12 mouse cellular contexts compared by ENCODE assay signal in the genomic region with DNA sequence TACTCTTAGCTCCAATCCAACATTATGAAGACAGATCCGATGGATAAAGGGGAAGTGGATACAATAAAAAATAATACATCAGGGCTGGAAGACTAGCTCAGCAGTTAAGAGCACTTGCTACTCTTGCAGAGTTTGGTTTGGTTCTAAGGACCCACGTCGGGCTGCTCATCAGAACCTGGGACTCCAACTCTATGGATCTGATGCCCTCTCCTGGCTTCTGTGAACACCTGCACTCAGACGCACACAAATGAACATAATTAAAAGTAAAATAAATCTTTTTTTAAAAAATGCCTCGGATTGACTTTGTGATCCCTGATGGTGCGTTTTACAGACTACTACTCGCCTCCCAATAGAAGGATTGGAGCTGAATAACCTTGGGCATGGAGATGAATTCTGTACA. TPM values are rescaled to one million over a fixed set of nuclear protein-coding genes. Genes with fewer than 3 reads are reported as not detected.
DNase-seq lines count a peak whose midpoint lies in the region; ATAC-seq and TF ChIP-seq lines count a peak whose summit lies in the region.
"Had no signal": no experiment of that assay in that cellular context is flagged by ENCODE, and none has a peak within 500 bp of the region (broad histone marks: within the 10 kb centered on the region; RNA-seq: fewer than 3 reads in every experiment).

No protein-coding gene starts in this region.

- H3K36me3 ChIP-seq in heart, postnatal 0 days (replicated peaks; ENCODE audit: control insufficient read depth, insufficient read depth, low read length) = no peaks in the 10 kb centered on the region
- no peaks in the 10 kb centered on the region for H3K36me3 ChIP-seq in heart, embryonic 10.5 days
- no peaks in the 10 kb centered on the region for H3K36me3 ChIP-seq in stomach, embryonic 15.5 days
- H3K36me3 ChIP-seq: heart, embryonic 12.5 days; limb, embryonic 15.5 days had no signal

- no peaks in the 10 kb centered on the region for H3K27me3 ChIP-seq in heart, postnatal 0 days (ENCODE audit: control insufficient read depth, insufficient read depth, low read length)
- peaks cover 10% of the 10 kb centered on the region; the same call in 1 of the 2 replicates for H3K27me3 ChIP-seq in heart, embryonic 10.5 days (ENCODE audit: insufficient read depth, poor library complexity, severe bottlenecking)
- H3K27me3 ChIP-seq in Patski = no peaks in the 10 kb centered on the region
- no peaks in the 10 kb centered on the region for H3K27me3 ChIP-seq in stomach, embryonic 15.5 days (replicated peaks)
- H3K27me3 ChIP-seq: limb, embryonic 15.5 days; neural tube, embryonic 15.5 days had no signal

- DNase-seq in heart, postnatal 0 days (ENCODE audit: low spot score) = no peak
- no peak for DNase-seq in heart, embryonic 10.5 days (ENCODE audit: low spot score)
- DNase-seq in lung, postnatal 10 days = peak; percentile 30
- no peak for DNase-seq in lung, postnatal 14 days
- DNase-seq in Patski (ENCODE audit: low read depth, low spot score) = no peak
- no peak for DNase-seq in gastrocnemius, postnatal 10 days

- TF ChIP-seq EP300 in heart, postnatal 0 days (IDR thresholded peaks at IDR 0.05; ENCODE audit: low read depth) = no peak

- no peaks in the 10 kb centered on the region for H3K4me1 ChIP-seq in heart, postnatal 0 days (ENCODE audit: control insufficient read depth, insufficient read depth)
- H3K4me1 ChIP-seq in heart, embryonic 10.5 days = no peaks in the 10 kb centered on the region
- no peaks in the 10 kb centered on the region for H3K4me1 ChIP-seq in stomach, embryonic 15.5 days
- H3K4me1 ChIP-seq: heart, embryonic 12.5 days; limb, embryonic 15.5 days; neural tube, embryonic 15.5 days had no signal

- ATAC-seq in heart, postnatal 0 days (ENCODE audit: insufficient read depth, low read depth) = no peak
- ATAC-seq in Patski = no peak
- ATAC-seq in stomach, embryonic 15.5 days (ENCODE audit: insufficient read depth, low FRiP score, low read depth) = no peak
- no peak for ATAC-seq in inflammation-experienced regulatory T-cells, adult 6 months

- peak; percentile 39 for TF ChIP-seq CTCF in heart, postnatal 0 days (IDR thresholded peaks at IDR 0.05; ENCODE audit: low read depth)
- peak; percentile 57 for TF ChIP-seq CTCF in Patski (IDR thresholded peaks at IDR 0.05)

- H3K9me3 ChIP-seq in heart, postnatal 0 days (replicated peaks; ENCODE audit: control insufficient read depth, low read length) = no peaks in the 10 kb centered on the region
- no peaks in the 10 kb centered on the region for H3K9me3 ChIP-seq in heart, embryonic 10.5 days
- no peaks in the 10 kb centered on the region for H3K9me3 ChIP-seq in stomach, embryonic 15.5 days
- H3K9me3 ChIP-seq: heart, embryonic 12.5 days; limb, embryonic 15.5 days; neural tube, embryonic 15.5 days had no signal

- no peak overlapping the region for H3K9ac ChIP-seq in heart, postnatal 0 days (replicated peaks; ENCODE audit: low read depth, low read length)
- H3K9ac ChIP-seq in stomach, embryonic 15.5 days = no peak overlapping the region
- H3K9ac ChIP-seq: heart, embryonic 12.5 days; limb, embryonic 15.5 days; neural tube, embryonic 15.5 days had no signal

- no peak overlapping the region for H3K4me2 ChIP-seq in heart, postnatal 0 days (ENCODE audit: low read depth, low read length)
- H3K4me2 ChIP-seq in stomach, embryonic 15.5 days = peak overlapping the region; percentile 37; the same call in 1 of the 2 replicates
- H3K4me2 ChIP-seq: heart, embryonic 12.5 days; limb, embryonic 15.5 days; midbrain, embryonic 11.5 days; neural tube, embryonic 15.5 days had no signal

- CTCF ChIA-PET in Patski (lab: Charles Lee) = interaction anchor here (0.9 to 3.0 kb wide), 10 partner anchors 13 to 456 kb away, joined by 3 to 19 read pairs (median 3); no protein-coding TSS in a partner anchor

- no peak overlapping the region for H3K4me3 ChIP-seq in heart, postnatal 0 days (ENCODE audit: low read depth, low read length)
- no peak overlapping the region for H3K4me3 ChIP-seq in heart, embryonic 10.5 days
- H3K4me3 ChIP-seq in stomach, embryonic 15.5 days (replicated peaks) = no peak overlapping the region
- H3K4me3 ChIP-seq: heart, embryonic 12.5 days; limb, embryonic 15.5 days; neural tube, embryonic 15.5 days had no signal

- in situ Hi-C loops in Patski (cut with MboI; ENCODE audit: low pct_unique_long_range_greater_than_20kb) = loop anchor here (5.0 to 25.0 kb wide), 4 partner anchors 333 to 1468 kb away; no protein-coding TSS in a partner anchor

- POLR2A ChIA-PET in Patski (lab: Charles Lee) = interaction anchor here (0.9 kb wide), 1 partner anchor 18 kb away, joined by 4 read pairs; no protein-coding TSS in a partner anchor

- no peak overlapping the region for H3K27ac ChIP-seq in heart, postnatal 0 days (ENCODE audit: low read depth)
- no peak overlapping the region for H3K27ac ChIP-seq in heart, embryonic 10.5 days
- H3K27ac ChIP-seq in stomach, embryonic 15.5 days = no peak overlapping the region
- H3K27ac ChIP-seq: limb, embryonic 15.5 days; neural tube, embryonic 15.5 days had no signal

- 55% methylated on average over 7 of the region's 7 CpGs for WGBS in heart, postnatal 0 days
- 57% methylated on average over 7 of the region's 7 CpGs for WGBS in heart, embryonic 10.5 days
- WGBS in stomach, embryonic 15.5 days = 55% methylated on average over 7 of the region's 7 CpGs

RNA-seq across cellular contexts. Expression of a gene that starts 11.5 kb away (rescaled TPM):
- total RNA-seq in heart, postnatal 0 days (2014; rRNA removed; ENCODE audit: low replicate concordance) = not detected in 2 replicates
- 0.12 TPM in 1 of 2 replicates, not detected in the other for polyA plus RNA-seq in heart, postnatal 0 days (2015; fragmentation: Nextera tagmentation; extraction: Ambion mirVana)
- 0.74 and 1.1 TPM in 2 replicates for polyA plus RNA-seq in heart, embryonic 10.5 days (2016; fragmentation: Nextera tagmentation; extraction: Ambion mirVana)
- 2.1 TPM for polyA plus RNA-seq in Patski (2021)
- polyA plus RNA-seq in stomach, embryonic 15.5 days (2015; fragmentation: Nextera tagmentation; extraction: Ambion mirVana) = 1.7 and 1.9 TPM in 2 replicates
- polyA plus RNA-seq in inflammation-experienced regulatory T-cells, adult 6 months (2017; shearing (Covaris generic)) = under 1 TPM in 2 of 3 experiments, not detected in 1; 0.26 to 0.46 TPM
- 1 to 10 TPM in 1 of 2 experiments, under 1 TPM in 1; 0.12 to 1.3 TPM for total RNA-seq in gastrocnemius, postnatal 10 days (2021)

RNA-seq across cellular contexts. Expression of a gene that starts 18.3 kb away (rescaled TPM):
- 26.5 and 30.3 TPM in 2 replicates for total RNA-seq in heart, postnatal 0 days (2014; rRNA removed; ENCODE audit: low replicate concordance)
- polyA plus RNA-seq in heart, postnatal 0 days (2015; fragmentation: Nextera tagmentation; extraction: Ambion mirVana) = 10.7 and 12.3 TPM in 2 replicates
- polyA plus RNA-seq in heart, embryonic 10.5 days (2016; fragmentation: Nextera tagmentation; extraction: Ambion mirVana) = 23.2 and 23.3 TPM in 2 replicates
- 37.7 TPM for polyA plus RNA-seq in Patski (2021)
- polyA plus RNA-seq in stomach, embryonic 15.5 days (2015; fragmentation: Nextera tagmentation; extraction: Ambion mirVana) = 23.1 and 25.3 TPM in 2 replicates
- polyA plus RNA-seq in inflammation-experienced regulatory T-cells, adult 6 months (2017; shearing (Covaris generic)) = 10 to 100 TPM; 14.9 to 16.9 (median 15.8) TPM
- total RNA-seq in gastrocnemius, postnatal 10 days (2021) = 10 to 100 TPM; 20.1 to 25.0 TPM

RNA-seq across cellular contexts. Expression of a gene that starts 19.2 kb away (rescaled TPM):
- 16.3 and 19.1 TPM in 2 replicates for total RNA-seq in heart, postnatal 0 days (2014; rRNA removed; ENCODE audit: low replicate concordance)
- polyA plus RNA-seq in heart, postnatal 0 days (2015; fragmentation: Nextera tagmentation; extraction: Ambion mirVana) = 6.9 and 8.6 TPM in 2 replicates
- 23.0 and 26.6 TPM in 2 replicates for polyA plus RNA-seq in heart, embryonic 10.5 days (2016; fragmentation: Nextera tagmentation; extraction: Ambion mirVana)
- polyA plus RNA-seq in Patski (2021) = 22.4 TPM
- polyA plus RNA-seq in stomach, embryonic 15.5 days (2015; fragmentation: Nextera tagmentation; extraction: Ambion mirVana) = 37.1 and 46.6 TPM in 2 replicates
- polyA plus RNA-seq in inflammation-experienced regulatory T-cells, adult 6 months (2017; shearing (Covaris generic)) = 10 to 100 TPM; 12.6 to 17.3 (median 16.9) TPM
- 1 to 10 TPM; 4.9 to 7.2 TPM for total RNA-seq in gastrocnemius, postnatal 10 days (2021)

RNA-seq across cellular contexts. Expression of a gene that starts 53.3 kb away (rescaled TPM):
- total RNA-seq in heart, postnatal 0 days (2014; rRNA removed; ENCODE audit: low replicate concordance) = 23.3 and 25.2 TPM in 2 replicates
- polyA plus RNA-seq in heart, postnatal 0 days (2015; fragmentation: Nextera tagmentation; extraction: Ambion mirVana) = 32.7 and 33.6 TPM in 2 replicates
- 56.2 and 60.7 TPM in 2 replicates for polyA plus RNA-seq in heart, embryonic 10.5 days (2016; fragmentation: Nextera tagmentation; extraction: Ambion mirVana)
- 46.0 TPM for polyA plus RNA-seq in Patski (2021)
- polyA plus RNA-seq in stomach, embryonic 15.5 days (2015; fragmentation: Nextera tagmentation; extraction: Ambion mirVana) = 43.8 and 49.8 TPM in 2 replicates
- 10 to 100 TPM; 11.5 to 20.2 (median 17.3) TPM for polyA plus RNA-seq in inflammation-experienced regulatory T-cells, adult 6 months (2017; shearing (Covaris generic))
- total RNA-seq in gastrocnemius, postnatal 10 days (2021) = 10 to 100 TPM; 34.8 to 37.9 TPM

RNA-seq across cellular contexts. Expression of a gene that starts 53.6 kb away (rescaled TPM):
- 17.4 and 18.1 TPM in 2 replicates for total RNA-seq in heart, postnatal 0 days (2014; rRNA removed; ENCODE audit: low replicate concordance)
- 8.9 and 10.4 TPM in 2 replicates for polyA plus RNA-seq in heart, postnatal 0 days (2015; fragmentation: Nextera tagmentation; extraction: Ambion mirVana)
- 21.8 and 26.3 TPM in 2 replicates for polyA plus RNA-seq in heart, embryonic 10.5 days (2016; fragmentation: Nextera tagmentation; extraction: Ambion mirVana)
- 18.3 TPM for polyA plus RNA-seq in Patski (2021)
- 20.0 and 20.7 TPM in 2 replicates for polyA plus RNA-seq in stomach, embryonic 15.5 days (2015; fragmentation: Nextera tagmentation; extraction: Ambion mirVana)
- polyA plus RNA-seq in inflammation-experienced regulatory T-cells, adult 6 months (2017; shearing (Covaris generic)) = 1 to 10 TPM; 6.7 to 8.8 (median 8.0) TPM
- 10 to 100 TPM in 1 of 2 experiments, 1 to 10 TPM in 1; 7.3 to 10.9 TPM for total RNA-seq in gastrocnemius, postnatal 10 days (2021)
